Mouse (Mus musculus) lung, postnatal 0 days (tissue): ENCODE measurements around the gene Magi1. TPM values are rescaled to one million over a fixed set of nuclear protein-coding genes. Genes with fewer than 3 reads are reported as not detected.

Source experiments
- ATAC-seq: fragments of 200-750 bp; cut with Nextera tagmentation; 2 replicates; pipeline ENCODE4 v1.8.0; 2017; ENCODE audit warnings: moderate library complexity
- DNase-seq: peaks from one replicate; pipeline ENCODE4 v3.0.0-alpha.2; 2016; ENCODE audit warnings: low spot score
- H3K27ac ChIP-seq: fragments of 300-500 bp; sonication (generic); 2 replicates; pipeline ENCODE4 v1.5.1; 2014; ENCODE audit warnings: antibody characterized with exemption, mild to moderate bottlenecking, low read length, mixed read lengths
- H3K27me3 ChIP-seq: fragments of 300-500 bp; sonication (generic); replicated peaks from 2 replicates; pipeline ENCODE4 v1.6.1; 2014; ENCODE audit warnings: low read length, mixed read lengths; ENCODE audit not compliant: insufficient read depth
- H3K36me3 ChIP-seq: fragments of 300-500 bp; sonication (generic); 2 replicates; pipeline ENCODE4 v1.6.1; 2014; ENCODE audit warnings: low read length, mixed read lengths; ENCODE audit not compliant: insufficient read depth
- H3K4me1 ChIP-seq: fragments of 300-500 bp; sonication (generic); 2 replicates; pipeline ENCODE4 v1.6.1; 2014; ENCODE audit warnings: antibody characterized with exemption, low read depth, low read length, mixed read lengths; ENCODE audit not compliant: insufficient read depth
- H3K4me2 ChIP-seq: fragments of 300-500 bp; sonication (generic); replicated peaks from 2 replicates; pipeline ENCODE4 v1.6.1; 2014; ENCODE audit warnings: low read depth, mild to moderate bottlenecking, low read length, moderate library complexity, mixed read lengths
- H3K4me3 ChIP-seq: fragments of 300-500 bp; sonication (generic); 2 replicates; pipeline ENCODE4 v1.5.1; 2014; ENCODE audit warnings: low read depth, low read length
- H3K9ac ChIP-seq: fragments of 300-500 bp; sonication (generic); replicated peaks from 2 replicates; pipeline ENCODE4 v1.6.1; 2014; ENCODE audit warnings: low read depth, mild to moderate bottlenecking
- H3K9me3 ChIP-seq: fragments of 300-500 bp; sonication (generic); 2 replicates; pipeline ENCODE4 v1.6.1; 2016; ENCODE audit warnings: low read length, mixed read lengths
- CTCF ChIP-seq: IDR thresholded peaks from 2 replicates; pipeline ENCODE4 v1.5.1; 2016; ENCODE audit warnings: antibody characterized with exemption, mild to moderate bottlenecking
- EP300 ChIP-seq: IDR thresholded peaks from 2 replicates; pipeline ENCODE4 v1.6.1; 2016; ENCODE audit warnings: antibody characterized with exemption, mild to moderate bottlenecking, control low read depth
- WGBS: fragments of 180-500 bp; shearing (Covaris S2); extraction: QIAGEN DNeasy Blood & Tissue Kit; methylation state at CpG from one replicate; pipeline ENCODE4 v1.1.7; 2014; 5-methylcytosine and 5-hydroxymethylcytosine counted together
- polyA plus RNA-seq: library from polyadenylated mRNA; unstranded; fragments of >200 nt; fragmentation: Nextera tagmentation; extraction: Ambion mirVana; gene quantifications from 2 replicates; pipeline ENCODE4 v1.2.1, GENCODE M21; 2015

The Magi1 gene
- polyA plus RNA-seq, 1 experiment from 2014 or later: 10.7 TPM

DNA sequence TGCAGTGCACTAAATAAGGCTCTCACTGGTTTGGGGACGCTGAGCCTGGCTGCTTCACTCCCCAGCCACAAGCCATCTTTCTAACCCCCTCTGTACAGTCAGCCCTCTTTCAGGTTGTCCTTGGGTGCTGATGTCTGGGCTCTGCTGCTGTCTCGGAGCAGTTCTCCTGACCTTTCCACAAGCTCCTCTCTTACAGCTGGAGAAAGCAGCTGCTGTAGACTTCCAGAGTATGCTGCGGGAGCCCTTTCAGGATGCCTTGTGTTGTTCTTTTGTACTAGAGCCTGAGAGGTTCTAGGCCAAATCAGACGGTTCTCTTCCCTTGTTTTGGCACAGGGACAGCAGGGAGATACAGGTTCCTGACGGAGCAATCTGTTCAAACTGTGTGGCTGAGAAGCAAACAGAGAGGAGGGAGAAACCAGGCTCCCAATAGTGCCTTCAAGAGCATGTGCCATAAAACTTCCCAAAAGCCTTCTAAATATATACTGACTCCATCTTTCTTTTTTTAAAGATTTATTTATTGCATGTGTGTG lies 478.2 kb downstream of the Magi1 start:
- no peak for ATAC-seq
- WGBS: 78% methylated on average over 5 of the region's 5 CpGs
- H3K9me3 ChIP-seq: no peaks in the 10 kb centered on the region
- H3K4me2 ChIP-seq: no peak overlapping the region
- no peaks in the 10 kb centered on the region; the same call in 1 of the 2 replicates for H3K4me1 ChIP-seq
- H3K4me3 ChIP-seq: no peak overlapping the region
- TF ChIP-seq EP300 (no peak), CTCF (no peak)
- H3K27me3 ChIP-seq: no peaks in the 10 kb centered on the region
- H3K27ac ChIP-seq: no peak overlapping the region
- no peak for DNase-seq
- H3K36me3 ChIP-seq: no peaks in the 10 kb centered on the region
- H3K9ac ChIP-seq: no peak overlapping the region

DNA sequence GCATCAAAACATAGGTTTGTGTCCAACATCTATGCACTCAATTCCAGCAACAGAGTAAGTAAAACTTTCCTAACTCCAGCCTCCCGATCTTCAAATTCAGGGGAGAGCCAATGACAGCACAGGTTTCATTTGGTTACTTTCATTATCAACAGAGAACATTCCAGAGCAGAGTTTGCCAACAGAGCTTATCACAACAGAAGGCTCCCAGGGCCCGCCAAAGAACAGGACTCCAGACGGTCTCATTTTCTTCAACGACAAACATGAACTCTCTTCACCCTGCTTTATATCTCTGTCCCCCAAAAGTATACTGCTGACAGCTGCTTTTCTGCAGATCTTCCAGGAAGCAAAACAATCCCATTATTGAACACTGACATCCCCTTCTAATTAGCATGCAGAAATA lies 481.3 kb downstream of the Magi1 start:
- peaks cover 4% of the 10 kb centered on the region; the same call in 1 of the 2 replicates for H3K4me1 ChIP-seq
- peak; percentile 47 for DNase-seq
- H3K27ac ChIP-seq: no peak overlapping the region
- no peak overlapping the region for H3K4me3 ChIP-seq
- no peaks in the 10 kb centered on the region for H3K36me3 ChIP-seq
- 0 out of 2 replicates have a peak overlapping the region, but pooled peaks have one; percentile 5 for H3K4me2 ChIP-seq
- no peaks in the 10 kb centered on the region for H3K27me3 ChIP-seq
- H3K9ac ChIP-seq: no peak overlapping the region
- no peak; the same call in 1 of the 2 replicates for ATAC-seq
- TF ChIP-seq EP300: no peak
- TF ChIP-seq CTCF: no peak
- WGBS: 23% methylated on average over 4 of the region's 4 CpGs
- H3K9me3 ChIP-seq: no peaks in the 10 kb centered on the region

DNA sequence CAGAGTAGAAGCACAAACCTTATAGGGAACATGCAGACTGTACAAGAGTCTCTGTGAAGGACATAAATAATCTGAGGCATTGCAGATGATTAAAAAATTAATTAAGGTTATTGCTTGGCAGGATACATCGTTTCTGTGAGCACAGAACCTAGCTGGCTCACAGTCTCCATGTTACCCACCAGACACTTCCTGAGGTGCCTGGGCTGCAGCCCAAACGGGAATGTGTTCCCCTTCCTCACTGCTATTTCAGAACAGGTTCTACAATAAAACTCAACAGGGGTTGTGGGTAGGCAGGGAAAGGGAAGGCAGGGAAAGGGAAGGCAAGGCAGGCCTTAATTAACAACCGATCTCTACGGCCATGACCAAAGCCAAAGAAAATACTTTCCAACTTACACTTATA lies 483.3 kb downstream of the Magi1 start:
- no peaks in the 10 kb centered on the region for H3K27me3 ChIP-seq
- TF ChIP-seq EP300: no peak
- TF ChIP-seq CTCF: no peak
- peaks cover 4% of the 10 kb centered on the region; the same call in 1 of the 2 replicates for H3K4me1 ChIP-seq
- ATAC-seq (no peak), DNase-seq (no peak)
- WGBS: 70% methylated on average over 4 of the region's 4 CpGs
- H3K9me3 ChIP-seq: no peaks in the 10 kb centered on the region
- H3K4me2 ChIP-seq: no peak overlapping the region
- no peak overlapping the region for H3K9ac ChIP-seq
- no peak overlapping the region for H3K27ac ChIP-seq
- H3K36me3 ChIP-seq: no peaks in the 10 kb centered on the region
- H3K4me3 ChIP-seq: no peak overlapping the region

DNA sequence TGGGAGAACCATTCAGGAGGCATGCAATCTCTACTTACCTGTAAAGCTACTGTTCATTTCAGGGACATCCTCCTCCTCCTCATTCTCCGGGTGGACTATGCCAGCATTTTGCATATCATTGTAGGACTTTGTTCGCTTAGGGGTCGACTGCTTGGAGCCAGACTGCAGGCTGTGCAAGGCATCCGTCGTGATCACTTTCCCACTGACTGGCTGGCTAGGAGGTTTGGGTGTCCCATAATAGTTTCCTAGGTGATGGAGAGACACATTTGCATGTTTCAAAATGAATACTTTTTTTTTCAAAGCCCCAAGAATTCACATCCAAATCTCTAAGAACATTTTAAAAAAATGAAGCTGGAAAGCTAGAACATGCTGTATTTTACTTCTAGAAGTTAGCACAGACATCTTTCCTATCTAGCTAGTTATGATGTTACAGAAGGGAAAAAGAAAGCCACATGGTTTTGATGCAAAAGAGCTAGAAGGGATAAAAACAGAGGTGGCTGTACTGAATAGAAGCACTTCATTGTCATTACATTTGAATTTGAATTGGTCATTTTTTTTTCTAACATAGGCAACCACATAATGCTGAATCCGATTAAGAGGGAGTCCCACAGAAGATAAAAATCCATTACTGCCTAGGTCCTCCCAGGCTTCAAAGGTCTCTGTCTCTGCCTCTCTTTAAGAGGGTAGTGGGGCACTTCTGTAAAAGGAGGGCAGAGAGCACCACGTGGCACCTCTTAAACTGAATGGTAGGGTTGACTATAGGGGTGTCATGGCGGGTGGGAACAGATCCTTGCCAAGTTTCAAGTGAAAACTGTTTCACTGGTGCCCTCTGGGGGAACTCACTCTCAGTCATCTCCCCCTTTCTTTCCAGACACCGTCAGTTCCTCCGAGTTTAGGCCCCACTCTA lies 491.2 kb downstream of the Magi1 start:
- Histone ChIP-seq H3K4me1 (no peaks in the 10 kb centered on the region), H3K36me3 (no peaks in the 10 kb centered on the region), H3K4me3 (no peak overlapping the region), H3K27me3 (no peaks in the 10 kb centered on the region), H3K4me2 (no peak overlapping the region), H3K9me3 (no peaks in the 10 kb centered on the region), H3K27ac (no peak overlapping the region), H3K9ac (no peak overlapping the region)
- TF ChIP-seq CTCF (no peak), EP300 (no peak)
- 73% methylated on average over 10 of the region's 10 CpGs for WGBS
- ATAC-seq: no peak
- no peak for DNase-seq

DNA sequence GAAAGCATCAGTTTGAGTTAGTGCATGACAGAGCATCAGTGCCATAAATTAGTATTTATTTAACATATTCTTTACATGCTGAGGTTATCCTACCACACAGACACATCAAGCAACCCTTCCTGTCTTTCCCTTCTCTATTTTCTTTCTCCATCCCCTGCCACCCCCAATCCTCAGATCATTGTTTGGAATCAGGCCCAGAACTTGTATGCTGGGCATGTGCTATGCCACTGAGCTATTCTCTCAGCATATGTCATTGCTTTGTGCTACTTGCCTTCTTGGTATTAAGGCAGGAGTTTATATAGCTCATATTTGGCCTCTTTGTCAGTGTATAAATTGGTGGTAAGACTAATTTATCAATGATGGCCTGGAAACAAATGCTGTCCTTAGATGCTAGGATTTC lies 494.0 kb downstream of the Magi1 start:
- no peaks in the 10 kb centered on the region for H3K4me1 ChIP-seq
- no peak for DNase-seq
- H3K4me3 ChIP-seq: no peak overlapping the region
- no peak overlapping the region for H3K4me2 ChIP-seq
- no peak for TF ChIP-seq EP300
- ATAC-seq: no peak
- H3K36me3 ChIP-seq: no peaks in the 10 kb centered on the region
- no peak overlapping the region for H3K9ac ChIP-seq
- no peak overlapping the region for H3K27ac ChIP-seq
- no peaks in the 10 kb centered on the region for H3K9me3 ChIP-seq
- no peaks in the 10 kb centered on the region for H3K27me3 ChIP-seq

DNA sequence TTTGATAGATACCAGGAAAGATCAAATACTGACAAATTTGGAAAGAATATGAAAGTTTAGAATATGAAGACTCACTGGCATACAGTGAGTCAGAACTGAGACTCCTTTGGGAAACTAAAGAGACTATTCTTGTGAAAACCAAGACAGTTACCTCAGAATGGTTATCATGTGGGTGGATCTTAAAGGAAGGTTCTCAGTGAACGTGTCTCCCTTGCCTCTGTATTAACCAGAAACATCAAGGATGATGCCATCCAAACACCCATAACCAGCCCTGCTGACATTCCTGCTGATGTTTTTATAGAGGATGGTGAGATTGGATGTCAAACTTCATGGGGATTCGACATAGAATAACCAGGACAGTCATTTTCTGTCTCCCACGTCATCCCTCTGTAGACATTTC lies 496.7 kb downstream of the Magi1 start:
- Histone ChIP-seq H3K27ac (no peak overlapping the region), H3K27me3 (no peaks in the 10 kb centered on the region), H3K4me3 (no peak overlapping the region), H3K36me3 (no peaks in the 10 kb centered on the region), H3K9me3 (no peaks in the 10 kb centered on the region), H3K4me1 (no peaks in the 10 kb centered on the region), H3K9ac (no peak overlapping the region), H3K4me2 (no peak overlapping the region)
- no peak for ATAC-seq
- 91% methylated on average over 3 of the region's 3 CpGs for WGBS
- DNase-seq: no peak
- no peak for TF ChIP-seq EP300
- no peak for TF ChIP-seq CTCF
